Mouse (Mus musculus): ENCODE data around the gene Trip6.
"Not testable (repeated sequence)": the region's sequence is repeated elsewhere in the genome, so short reads cannot be mapped to it uniquely, and the experiment has no call there.

DNA sequence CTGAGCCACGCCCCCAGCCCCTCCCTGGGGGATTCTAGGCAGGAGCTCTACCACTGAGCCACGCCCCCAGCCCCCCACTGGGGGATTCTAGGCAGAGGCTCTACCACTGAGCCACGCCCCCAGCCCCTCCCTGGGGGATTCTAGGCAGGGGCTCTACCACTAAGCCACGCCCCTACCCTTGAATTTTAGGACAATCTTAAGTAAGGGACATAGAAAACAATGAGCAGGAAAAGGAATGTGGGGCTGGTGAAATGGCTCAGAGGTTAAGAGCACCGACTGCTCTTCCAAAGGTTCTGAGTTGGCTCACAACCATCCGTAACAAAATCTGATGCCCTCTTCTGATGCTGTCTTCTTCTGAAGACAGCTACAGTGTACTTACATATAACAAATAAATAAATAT, 29.8 kb downstream of the Trip6 start:
- TF ChIP-seq POLR2A (IDR thresholded peaks at IDR 0.05; ENCODE audit: low read depth, low read length); CTCF (IDR thresholded peaks at IDR 0.05; ENCODE audit: borderline replicate concordance, insufficient read depth, low read length): not testable (repeated sequence)
